Mouse (Mus musculus): ENCODE measurements around the gene Gm6034.
"Not testable (repeated sequence)": the region's sequence is repeated elsewhere in the genome, so short reads cannot be mapped to it uniquely, and the experiment has no call there.

GRCm38 (mm10) chr17:36082519-36083232, 39.9 kb downstream of the Gm6034 start:
- TF ChIP-seq CTCF (IDR thresholded peaks at IDR 0.05; ENCODE audit: low read depth, low read length); POLR2A (IDR thresholded peaks at IDR 0.05; ENCODE audit: extremely low read depth, insufficient read depth, low read length): not testable (repeated sequence)

All from liver, adult 2 months (tissue).